ENCODE assay signal across 38 mouse cellular contexts in genomic region chr19:5275736-5276135, GRCm38 (mm10). TPM values are rescaled to one million over a fixed set of nuclear protein-coding genes. Genes with fewer than 3 reads are reported as not detected.
"Had no signal": no experiment of that assay in that cellular context is flagged by ENCODE, and none has a peak within 500 bp of the region (broad histone marks: within the 10 kb centered on the region; RNA-seq: fewer than 3 reads in every experiment).

No protein-coding gene starts in this region.

- H3K9me3 ChIP-seq: embryonic facial prominence, embryonic 10.5 days; embryonic facial prominence, embryonic 12.5 days; embryonic facial prominence, embryonic 13.5 days; embryonic facial prominence, embryonic 15.5 days; forebrain, embryonic 10.5 days; forebrain, embryonic 12.5 days; forebrain, embryonic 13.5 days; forebrain, embryonic 15.5 days had no signal

- H3K27ac ChIP-seq: embryonic facial prominence, embryonic 10.5 days; embryonic facial prominence, embryonic 12.5 days; embryonic facial prominence, embryonic 13.5 days; embryonic facial prominence, embryonic 15.5 days; forebrain, embryonic 10.5 days; forebrain, embryonic 12.5 days; forebrain, embryonic 13.5 days; forebrain, embryonic 15.5 days; gastrocnemius, adult 2 months had no signal

- DNase-seq: cerebellum, adult 2 months; cerebellum, adult 8-10 months; cerebellum, adult 9-10 months; cerebellum, adult 9-11 months; cerebellum, postnatal 10 days; cerebellum, postnatal 14 days; cerebellum, postnatal 25 days; cerebellum, postnatal 36 days; embryo, embryonic 11 days; forebrain, postnatal 0 days; gastrocnemius, adult 2 months; gastrocnemius, postnatal 10 days; gastrocnemius, postnatal 14 days; gastrocnemius, postnatal 25 days; gastrocnemius, postnatal 36 days; heart, adult 18-20 months had no signal

- ATAC-seq: forebrain, embryonic 13.5 days; forebrain, embryonic 14.5 days; forebrain, embryonic 15.5 days; forebrain, embryonic 16.5 days; forebrain, postnatal 0 days had no signal

- H3K4me3 ChIP-seq: embryonic facial prominence, embryonic 10.5 days; embryonic facial prominence, embryonic 12.5 days; embryonic facial prominence, embryonic 13.5 days; embryonic facial prominence, embryonic 15.5 days; erythroblast, embryonic 14.5 days; forebrain, embryonic 10.5 days; forebrain, embryonic 12.5 days; forebrain, embryonic 13.5 days; forebrain, embryonic 15.5 days; gastrocnemius, adult 2 months; heart, adult 2 months had no signal

- H3K9ac ChIP-seq: embryonic facial prominence, embryonic 12.5 days; embryonic facial prominence, embryonic 13.5 days; embryonic facial prominence, embryonic 15.5 days; forebrain, embryonic 12.5 days; forebrain, embryonic 13.5 days; forebrain, embryonic 15.5 days; forebrain, postnatal 0 days had no signal

- H3K27me3 ChIP-seq: embryonic facial prominence, embryonic 12.5 days; embryonic facial prominence, embryonic 13.5 days; embryonic facial prominence, embryonic 15.5 days; forebrain, embryonic 12.5 days; forebrain, embryonic 13.5 days; forebrain, embryonic 15.5 days had no signal

- H3K4me2 ChIP-seq: embryonic facial prominence, embryonic 12.5 days; embryonic facial prominence, embryonic 13.5 days; embryonic facial prominence, embryonic 15.5 days; forebrain, embryonic 12.5 days; forebrain, embryonic 13.5 days; forebrain, embryonic 15.5 days had no signal

RNA-seq across cellular contexts. Expression of gene Gal3st3, which starts 22.4 kb away (rescaled TPM):
- total RNA-seq: common myeloid progenitor, adult 5-6 weeks; gastrocnemius, adult 18-20 months; gastrocnemius, postnatal 25 days; granulocyte monocyte progenitor cell, adult 5-6 weeks had no signal
- polyA plus RNA-seq: erythroblast, embryonic 14.5 days had no signal

RNA-seq across cellular contexts. Expression of gene Catsper1, which starts 59.8 kb away (rescaled TPM):
- total RNA-seq: common myeloid progenitor, adult 5-6 weeks; forebrain, postnatal 0 days; gastrocnemius, adult 18-20 months; gastrocnemius, adult 2 months; gastrocnemius, adult 8-10 months; gastrocnemius, postnatal 10 days; gastrocnemius, postnatal 14 days; gastrocnemius, postnatal 25 days; gastrocnemius, postnatal 36 days; gastrocnemius, postnatal 4 days; granulocyte monocyte progenitor cell, adult 5-6 weeks; heart, adult 18-20 months; heart, adult 2 months had no signal
- polyA plus RNA-seq: cerebellum, adult 2 months; cortical plate, adult 2 months; embryonic facial prominence, embryonic 10.5 days; embryonic facial prominence, embryonic 11.5 days; embryonic facial prominence, embryonic 12.5 days; embryonic facial prominence, embryonic 13.5 days; embryonic facial prominence, embryonic 14.5 days; embryonic facial prominence, embryonic 15.5 days; erythroblast, embryonic 14.5 days; forebrain, embryonic 10.5 days; forebrain, embryonic 11.5 days; forebrain, embryonic 12.5 days; forebrain, embryonic 13.5 days; forebrain, embryonic 14.5 days; forebrain, embryonic 15.5 days; forebrain, embryonic 16.5 days; forebrain, postnatal 0 days; frontal cortex, adult 2 months had no signal
